Mouse (Mus musculus) MEL-GATA-1-ER (cell line): ENCODE measurements around the gene Gramd4.
"Not testable (repeated sequence)": the region's sequence is repeated elsewhere in the genome, so short reads cannot be mapped to it uniquely, and the experiment has no call there.

ENCODE experiments used
- DNase-seq: peaks from one replicate; pipeline ENCODE4 v3.0.0-alpha.2; 2012; ENCODE audit warnings: low read depth; ENCODE audit errors: extremely low read depth

The Gramd4 gene

DNA sequence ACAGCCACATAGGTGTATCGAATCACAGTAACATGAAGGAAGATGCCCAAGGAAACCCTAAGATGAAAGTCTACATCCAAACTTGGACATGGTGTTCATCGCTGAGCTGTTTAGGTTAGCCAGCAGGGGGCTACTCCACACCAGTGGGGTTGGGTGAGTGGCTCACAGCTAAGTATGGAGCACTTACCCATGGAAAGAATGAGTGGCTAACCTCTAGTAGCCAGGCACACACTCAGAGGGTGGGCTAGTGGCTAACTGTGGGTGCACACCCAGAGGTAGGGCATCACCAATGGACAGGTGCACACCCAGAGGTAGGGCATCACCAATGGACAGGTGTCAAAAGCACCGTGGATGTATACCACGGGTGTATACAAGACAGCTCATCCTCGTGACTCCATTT, 102.2 kb downstream of the Gramd4 start:
- DNase-seq = no peak

DNA sequence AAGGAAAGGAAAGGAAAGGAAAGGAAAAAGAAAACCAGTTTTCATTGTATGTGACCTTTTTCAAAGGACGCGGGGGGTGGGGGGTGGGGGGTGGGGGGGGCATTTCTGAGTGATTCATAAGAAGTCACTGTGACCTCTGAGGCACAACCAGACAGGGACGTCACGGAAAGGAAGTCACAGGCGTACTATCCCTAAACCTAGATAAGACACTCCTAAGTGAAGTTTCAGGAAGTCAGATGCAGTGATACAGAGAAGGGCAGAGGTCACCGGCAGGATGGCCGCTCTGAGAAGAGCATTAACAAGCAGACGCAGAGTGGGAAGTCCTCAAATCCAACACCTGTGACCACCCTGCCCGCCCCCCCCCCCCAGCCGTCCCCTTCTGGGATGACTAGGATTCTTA, 103.4 kb downstream of the Gramd4 start:
- DNase-seq = no peak

DNA sequence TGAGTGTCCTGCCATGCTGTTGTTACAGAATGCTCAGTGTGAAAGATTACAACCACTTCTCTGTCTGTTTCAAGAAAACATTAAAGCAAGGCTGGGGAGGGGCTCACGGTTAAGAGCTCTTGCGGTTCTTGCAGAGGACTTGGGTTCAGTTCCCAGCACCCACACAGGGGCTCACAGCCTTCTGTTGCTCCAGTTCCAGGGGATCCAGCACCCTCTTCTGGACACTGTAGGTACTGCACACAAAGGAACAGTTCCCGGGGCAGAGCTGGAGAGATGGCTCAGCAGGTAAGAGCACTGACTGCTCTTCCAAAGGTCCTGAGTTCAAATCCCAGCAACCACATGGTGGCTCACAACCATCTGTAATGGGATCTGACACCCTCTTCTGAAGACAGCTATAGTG, 104.3 kb downstream of the Gramd4 start:
- DNase-seq = not testable (repeated sequence)

DNA sequence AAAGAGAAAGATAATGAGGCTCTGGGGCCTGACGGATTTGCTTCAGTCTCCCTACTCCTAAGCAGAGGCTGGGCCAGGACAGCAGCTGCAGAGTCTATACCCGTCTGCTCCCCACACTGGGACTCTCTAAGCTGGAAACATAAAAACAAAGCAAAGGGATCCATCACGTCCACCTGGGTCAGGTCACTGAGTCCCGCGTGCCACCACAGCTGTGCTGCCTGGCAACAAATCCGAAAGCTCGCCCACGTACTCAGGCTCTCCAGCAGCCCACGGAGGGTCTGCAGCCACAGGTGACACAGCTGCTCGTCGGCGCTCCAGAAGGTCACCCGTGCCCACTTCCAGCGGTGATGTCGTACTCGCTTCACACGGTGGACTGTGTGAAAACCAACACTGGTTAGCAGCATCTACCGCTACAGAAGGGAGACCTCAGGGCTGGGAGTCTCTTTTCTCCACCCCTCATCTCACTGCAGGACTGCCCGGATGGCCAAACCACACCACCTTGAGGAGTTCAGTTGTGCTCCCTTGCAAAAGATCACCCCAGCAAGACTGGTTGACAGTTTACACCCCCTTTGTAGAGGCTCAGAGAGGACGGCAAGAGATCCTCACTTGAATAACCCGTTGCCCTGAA, 107.3 kb downstream of the Gramd4 start:
- no peak for DNase-seq

DNA sequence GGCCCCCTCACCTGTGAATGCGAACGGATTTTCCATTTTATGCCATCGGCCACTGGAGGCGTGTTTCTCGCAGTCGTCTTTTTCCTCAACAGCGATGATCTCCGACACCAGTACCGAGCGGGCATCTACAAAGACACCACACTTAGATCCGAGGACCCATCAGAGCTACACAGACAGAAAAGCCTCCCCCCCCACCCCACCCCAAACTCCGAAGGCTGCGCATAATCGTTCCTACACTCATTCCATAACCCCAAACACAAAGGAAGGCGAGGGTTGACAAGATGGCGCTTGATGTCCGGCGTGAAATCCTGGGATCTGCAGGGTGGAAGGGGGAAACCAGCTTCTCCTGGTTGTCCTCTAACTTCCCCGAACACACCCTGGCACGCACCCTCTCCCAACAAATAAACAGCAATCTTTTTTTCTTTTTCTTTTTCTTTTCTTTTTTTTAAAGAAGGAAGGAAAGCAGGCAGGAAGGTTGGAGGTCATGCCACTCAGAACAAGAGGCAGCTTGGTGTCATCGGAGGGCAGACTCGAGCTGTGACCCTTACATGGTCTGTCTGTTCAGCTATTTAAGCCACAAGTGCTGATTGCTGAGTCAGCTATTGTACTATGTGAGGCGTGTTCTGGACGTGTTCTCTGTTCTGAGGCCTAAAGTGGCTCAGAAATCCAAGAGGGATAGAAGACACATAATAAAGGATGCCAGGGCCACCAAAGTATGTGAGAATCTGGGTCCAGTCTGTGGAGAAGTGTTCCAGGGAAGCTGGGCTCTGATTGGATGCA, 108.5 kb downstream of the Gramd4 start:
- no peak for DNase-seq

DNA sequence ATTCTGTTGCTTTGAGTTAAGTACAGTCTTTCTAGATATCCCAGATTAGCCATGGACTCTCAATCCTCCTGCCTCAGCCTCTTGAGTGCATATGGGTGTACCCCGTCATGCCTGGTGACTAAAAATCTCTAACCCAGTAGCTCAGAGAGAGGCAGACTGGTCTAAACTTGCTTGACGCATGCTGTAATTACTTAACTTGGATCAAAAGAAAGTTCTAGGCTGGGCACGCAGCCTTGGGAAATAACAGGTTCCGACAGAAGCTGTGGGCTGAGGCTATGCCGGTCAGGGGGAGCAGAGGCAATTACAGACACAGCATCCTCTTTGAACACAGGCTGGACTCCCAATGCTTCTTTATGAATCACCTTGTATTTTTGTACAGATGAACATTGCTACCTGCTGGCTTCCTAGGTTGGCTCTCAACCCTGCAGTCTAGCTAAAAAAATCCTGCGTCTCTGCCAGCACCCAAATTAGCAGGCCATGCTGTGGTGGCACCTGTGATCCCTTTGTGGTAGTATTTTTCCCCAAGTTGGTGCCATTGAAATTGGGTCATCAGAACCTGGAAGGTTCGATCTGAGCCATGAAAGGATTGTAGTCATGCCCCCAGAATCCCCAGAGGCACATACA, 109.6 kb downstream of the Gramd4 start:
- no peak for DNase-seq

DNA sequence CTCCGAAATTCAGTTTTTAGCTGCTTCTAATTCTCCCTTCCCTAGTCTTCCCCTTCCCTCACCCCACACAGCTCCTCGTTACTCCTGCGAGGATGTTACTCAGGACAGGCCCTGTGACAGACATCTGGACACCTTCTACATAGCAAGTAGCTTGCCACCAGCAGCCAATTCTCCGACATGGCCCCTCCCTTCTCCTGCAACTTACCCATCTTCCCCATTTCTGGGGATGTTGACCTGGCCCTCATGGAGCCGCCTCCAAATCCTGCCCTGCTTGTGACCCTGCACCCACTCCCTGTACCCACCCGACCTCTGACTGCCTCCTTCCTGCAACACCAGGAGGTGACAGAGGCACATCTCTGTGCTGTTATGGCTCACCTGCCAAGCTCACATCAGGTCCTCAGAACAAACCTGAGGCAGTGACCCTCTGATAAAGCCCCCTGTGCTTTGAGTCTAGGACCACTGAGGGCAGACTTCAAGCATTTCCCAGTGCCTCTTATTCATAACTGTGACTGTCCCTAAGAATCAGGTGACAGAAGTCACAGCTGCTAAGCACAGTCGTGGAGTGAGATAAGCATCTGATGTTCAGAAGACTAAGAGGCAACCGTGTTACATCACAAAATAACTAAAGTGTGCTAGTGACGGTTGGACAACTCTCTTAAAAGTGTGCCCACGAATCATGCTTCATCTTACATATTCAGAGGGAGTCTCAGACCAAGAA, 110.5 kb downstream of the Gramd4 start:
- DNase-seq = no peak

DNA sequence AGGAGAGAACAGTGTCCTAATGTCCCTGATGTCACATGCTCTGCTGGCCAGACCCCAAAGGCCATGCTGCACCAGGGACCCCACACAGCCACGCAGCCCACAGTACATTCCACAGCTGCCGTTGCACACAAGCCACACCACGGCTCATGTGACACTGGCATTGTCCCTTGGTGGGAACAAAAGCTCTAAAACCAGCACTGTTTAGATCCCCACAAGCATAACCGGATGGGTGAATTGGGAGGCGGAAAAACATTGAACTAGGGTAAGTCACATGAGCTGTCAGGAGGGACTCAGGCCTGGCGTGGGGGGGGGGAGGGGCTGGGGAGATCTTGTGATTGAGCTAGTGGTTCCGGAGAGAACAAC, 111.0 kb downstream of the Gramd4 start:
- no peak for DNase-seq

DNA sequence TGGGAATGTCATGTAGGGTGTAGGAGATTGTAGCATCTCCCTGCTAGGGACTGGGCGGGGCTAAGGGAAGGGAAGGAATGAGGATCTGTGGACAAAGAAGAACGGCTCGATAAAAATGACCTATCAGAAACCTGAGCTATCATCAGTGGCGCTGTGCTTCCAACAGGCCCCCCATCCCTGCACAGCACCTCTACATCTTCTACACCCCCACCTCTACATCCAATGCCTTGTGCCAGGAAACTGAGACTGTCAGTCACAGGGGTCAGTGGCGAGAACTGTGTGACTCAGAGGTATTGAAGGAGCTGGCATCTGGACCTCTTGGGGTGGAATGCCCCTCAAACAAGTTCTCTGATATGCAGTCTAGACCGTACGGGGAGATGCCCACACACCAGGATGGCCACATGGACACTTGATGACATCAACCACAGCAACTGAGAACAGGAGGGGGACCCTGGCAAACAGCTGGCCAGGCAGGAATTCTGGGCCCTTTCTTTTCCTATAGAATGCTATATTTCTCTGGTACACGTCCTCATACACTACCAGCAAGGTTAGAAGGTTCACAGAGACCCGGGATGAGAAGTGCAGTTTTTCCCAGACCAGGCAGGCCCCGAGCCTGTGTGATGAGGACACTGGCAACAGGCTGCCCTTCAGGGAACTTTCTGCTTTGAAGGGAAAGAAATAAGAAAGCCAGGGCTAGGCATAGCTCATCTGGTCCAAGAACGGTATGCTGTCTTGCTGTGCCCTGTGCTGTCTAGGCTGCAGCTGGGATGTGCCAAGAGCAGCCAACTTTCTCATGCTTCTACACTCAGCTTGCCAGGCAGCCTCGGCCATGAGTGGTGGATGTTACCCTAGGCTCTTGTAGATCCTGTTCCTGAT, 111.7 kb downstream of the Gramd4 start:
- no peak for DNase-seq

DNA sequence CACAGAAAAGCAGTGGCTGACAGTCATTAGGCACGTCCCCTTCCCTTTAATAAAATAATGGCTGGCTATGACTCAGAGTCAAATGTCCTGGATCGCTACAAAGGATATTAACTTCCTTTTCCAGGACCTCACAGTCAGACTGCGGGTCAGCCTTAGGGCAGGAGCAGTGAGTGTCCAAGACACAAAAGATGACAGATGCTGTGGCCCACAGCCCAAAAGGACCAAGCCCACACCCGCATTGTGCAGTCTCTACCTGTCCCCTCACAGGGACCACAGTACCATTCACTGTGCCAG, 112.3 kb downstream of the Gramd4 start:
- no peak for DNase-seq

DNA sequence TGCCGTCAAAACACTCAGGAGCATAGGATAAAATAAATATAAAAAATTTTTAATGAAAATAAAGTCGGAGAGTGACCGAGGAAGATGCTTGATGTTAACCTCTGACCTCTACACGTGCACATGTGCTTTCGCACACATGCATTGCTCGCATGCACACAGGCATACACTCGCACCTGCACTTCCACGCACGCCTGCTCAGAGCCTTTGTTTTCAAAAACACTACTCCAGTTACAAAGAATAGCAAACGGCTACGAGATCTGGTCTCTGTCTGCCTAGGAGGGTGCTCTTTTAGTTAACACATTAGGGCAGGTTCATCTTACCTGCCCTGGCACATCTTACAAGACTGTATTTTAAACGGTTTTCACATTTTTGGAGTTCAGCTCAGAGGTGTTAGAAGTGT, 113.8 kb downstream of the Gramd4 start:
- DNase-seq = no peak

DNA sequence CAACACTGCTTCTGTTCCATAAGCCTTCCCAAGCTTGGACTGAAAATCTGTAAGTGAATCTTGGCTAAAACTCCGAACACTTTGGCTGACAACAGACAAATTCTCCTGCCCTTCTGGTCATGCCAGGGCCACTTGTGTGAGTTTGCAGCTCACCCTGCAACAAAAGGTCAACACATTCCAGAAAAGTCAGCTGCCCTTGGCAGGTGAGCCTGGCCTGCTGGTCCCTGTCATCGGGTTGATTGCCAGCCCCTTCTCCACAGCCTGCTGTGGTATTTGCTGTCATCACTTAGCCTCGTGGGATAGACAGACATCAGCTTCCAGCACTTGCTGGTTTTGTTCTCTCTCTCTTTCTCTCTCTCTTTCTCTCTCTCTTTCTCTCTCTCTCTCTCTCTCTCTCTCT, 114.6 kb downstream of the Gramd4 start:
- DNase-seq = no peak

DNA sequence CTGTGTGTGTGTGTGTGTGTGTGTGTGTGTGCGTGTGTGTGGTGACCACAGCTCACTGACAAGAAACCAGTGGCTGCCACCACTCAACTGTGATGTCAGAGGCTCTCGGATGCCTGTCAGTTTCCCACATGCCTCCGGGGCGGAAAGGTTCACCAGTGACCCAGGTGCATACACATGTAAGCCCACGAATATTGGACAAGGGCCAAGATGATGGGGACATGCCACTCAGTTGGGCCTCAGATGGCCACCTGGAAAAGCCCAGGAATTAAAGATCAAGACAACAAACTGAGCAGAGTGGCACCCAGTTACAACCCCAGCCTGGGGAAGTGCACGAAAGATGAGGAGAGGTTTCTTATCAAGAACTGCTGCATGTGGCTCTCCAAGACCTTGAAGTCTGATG, 115.0 kb downstream of the Gramd4 start:
- no peak for DNase-seq

DNA sequence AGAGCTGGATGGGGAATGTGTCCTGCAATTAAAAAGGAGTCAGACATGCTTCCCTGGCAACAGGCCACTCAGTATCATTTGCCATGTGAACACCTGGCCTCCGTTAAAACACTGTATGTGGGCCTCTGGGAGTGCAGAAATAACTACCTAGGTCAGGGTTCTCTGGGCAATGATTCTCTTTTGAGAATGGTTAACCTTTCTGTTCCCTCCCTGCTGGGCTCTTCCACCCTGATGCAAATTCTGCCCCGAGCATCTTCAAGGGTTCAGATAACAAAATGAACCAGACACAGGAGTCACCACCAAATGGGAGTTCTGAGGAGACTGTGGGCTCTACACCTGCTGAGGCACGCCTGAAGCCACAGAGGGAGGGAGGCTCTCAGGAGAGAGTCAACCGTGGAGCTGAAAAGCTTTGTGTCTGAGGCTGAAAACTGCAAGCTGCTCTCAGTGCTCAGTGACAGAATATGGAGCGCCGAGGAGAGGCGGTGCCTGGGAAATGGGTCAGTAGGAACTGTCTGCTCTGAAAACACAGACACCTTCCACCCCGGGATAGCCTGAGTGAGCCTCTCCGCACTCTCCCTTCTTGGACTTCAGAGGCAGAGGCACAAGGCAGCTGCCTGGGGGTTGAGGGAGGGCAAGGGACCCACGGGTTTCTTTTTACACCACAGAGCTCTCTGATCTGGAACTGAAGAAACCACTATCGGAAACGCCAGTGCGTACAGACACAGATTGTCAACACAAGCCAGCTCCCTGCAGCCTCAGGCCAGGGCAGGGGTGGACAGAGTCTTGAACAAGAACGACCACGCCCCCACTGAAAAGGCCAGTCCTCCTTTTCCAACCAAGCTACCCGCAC, 115.9 kb downstream of the Gramd4 start:
- DNase-seq = no peak

DNA sequence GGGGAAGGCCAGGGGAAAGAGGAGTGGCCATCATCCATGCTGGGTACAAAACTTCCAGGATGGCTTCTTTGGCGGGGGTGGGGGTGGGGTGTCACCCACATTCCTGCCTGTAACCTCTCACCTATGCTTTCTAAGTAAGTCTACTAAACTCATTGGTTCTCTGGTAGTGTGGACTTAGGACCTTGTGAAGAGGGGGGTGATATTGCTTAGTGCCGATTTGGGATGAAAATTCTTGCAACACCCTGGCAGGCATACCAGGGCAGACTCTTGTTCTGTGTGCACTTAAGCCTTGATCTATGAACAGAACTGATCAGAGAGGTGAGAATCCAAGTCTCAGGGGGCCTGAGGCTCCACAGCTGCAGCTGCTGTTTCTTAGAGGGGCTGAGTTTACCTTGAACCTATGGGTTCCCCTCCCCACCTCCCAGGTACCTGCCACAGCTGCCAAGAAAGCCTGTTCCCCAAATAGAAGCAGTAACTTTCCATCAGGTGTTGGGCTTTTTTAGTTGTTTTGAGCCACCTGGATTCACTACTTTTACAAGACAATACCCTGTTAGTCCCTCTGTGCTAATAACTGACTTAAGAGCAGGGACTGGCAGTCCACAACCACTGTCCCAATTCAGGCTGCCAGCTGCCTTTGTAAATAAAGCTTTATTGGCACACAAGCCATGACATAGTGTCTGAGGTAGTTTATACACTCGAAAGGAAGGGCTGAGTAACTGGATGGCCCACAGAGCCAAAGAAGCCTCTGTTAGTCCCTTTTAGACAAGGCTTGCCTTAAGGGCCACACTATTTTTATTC, 118.0 kb downstream of the Gramd4 start:
- DNase-seq = no peak

DNA sequence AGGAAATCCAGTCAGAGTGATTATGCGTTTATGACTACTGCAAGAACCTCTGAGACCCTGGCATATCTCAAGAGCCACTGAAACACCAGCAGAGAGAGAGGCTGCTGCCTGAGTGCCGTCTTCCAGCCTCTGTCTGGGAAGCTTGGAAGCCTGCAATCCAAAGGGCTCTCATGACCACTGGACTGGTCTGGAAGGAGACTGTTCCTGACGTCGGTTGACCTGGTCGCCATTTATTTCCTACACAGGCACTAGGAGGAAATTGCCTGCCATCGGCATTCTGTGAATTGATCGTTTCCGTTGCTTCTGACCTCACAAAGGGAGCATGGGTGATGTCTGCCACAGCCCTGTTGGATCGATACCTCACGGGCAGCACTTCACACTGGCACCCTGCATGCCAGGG, 118.7 kb downstream of the Gramd4 start:
- no peak for DNase-seq

DNA sequence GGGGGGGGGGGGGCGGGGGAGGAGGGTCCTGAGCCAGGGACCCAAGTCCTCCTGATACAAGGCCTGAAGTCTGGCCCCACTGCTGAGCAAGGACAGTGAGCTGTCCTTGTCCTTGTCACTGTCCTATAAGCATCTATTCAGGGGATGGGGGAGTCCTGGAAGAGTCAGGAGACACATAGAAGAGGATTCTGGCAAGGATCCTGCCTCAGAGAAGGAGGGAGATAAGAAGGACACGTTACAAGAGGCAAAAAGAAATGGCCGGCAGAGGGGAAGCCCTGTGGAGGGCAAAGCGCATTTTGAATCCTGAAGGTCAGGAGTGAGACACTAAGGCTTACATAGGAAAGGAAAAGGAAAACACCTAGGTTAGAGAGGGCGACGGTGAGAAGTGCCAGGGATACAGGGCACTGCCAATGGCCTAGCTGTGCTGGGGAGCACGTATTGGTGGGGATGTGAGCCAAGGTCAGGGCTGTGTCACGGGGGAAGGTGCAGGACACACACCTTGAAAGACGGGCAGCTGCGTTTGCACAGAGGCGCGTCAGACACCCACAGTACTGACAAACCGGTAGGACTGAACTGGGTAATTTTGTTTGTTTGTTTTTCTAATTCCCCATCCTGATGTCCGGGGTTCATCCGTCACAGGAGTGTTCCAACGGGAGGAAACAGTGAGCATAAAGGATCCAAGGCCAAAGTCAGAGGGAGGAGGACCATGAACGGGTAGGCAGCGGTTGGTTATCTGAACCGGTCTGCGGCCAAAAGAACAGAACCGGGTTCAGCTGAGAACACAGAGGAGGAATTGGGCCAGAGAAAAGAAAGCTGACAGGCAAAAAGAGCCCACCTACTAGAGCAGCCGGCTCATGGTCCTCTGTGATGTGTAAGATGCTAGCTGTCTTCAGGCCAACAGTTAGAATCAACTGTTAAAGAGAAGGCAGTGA, 119.5 kb downstream of the Gramd4 start:
- no peak for DNase-seq

DNA sequence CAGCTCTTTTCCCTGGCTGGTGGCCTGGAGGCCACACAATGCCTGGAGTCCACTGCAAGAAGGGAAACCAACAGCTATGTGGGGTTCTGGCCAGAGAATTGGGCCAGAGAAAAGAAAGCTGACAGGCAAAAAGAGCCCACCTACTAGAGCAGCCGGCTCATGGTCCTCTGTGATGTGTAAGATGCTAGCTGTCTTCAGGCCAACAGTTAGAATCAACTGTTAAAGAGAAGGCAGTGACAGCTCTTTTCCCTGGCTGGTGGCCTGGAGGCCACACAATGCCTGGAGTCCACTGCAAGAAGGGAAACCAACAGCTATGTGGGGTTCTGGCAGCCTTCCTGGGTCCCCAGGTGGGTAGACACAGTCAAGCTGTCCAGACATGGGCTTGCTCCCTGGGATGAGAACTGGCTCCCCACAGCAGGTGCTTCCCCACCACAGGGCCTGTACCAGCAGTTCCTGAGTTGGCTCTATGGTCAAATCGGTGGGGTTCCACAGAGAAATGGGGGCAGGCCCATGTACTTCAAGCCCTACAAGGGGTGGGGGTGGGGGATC, 120.3 kb downstream of the Gramd4 start:
- DNase-seq = not testable (repeated sequence)
